Mouse (Mus musculus) thymus, postnatal 36 days (tissue): ENCODE data around the gene Glipr1.
A peak's percentile ranks its signal among the peaks of the same experiment; 100 is the strongest.
"Not testable (repeated sequence)": the region's sequence is repeated elsewhere in the genome, so short reads cannot be mapped to it uniquely, and the experiment has no call there.

Experiments used
- DNase-seq, 2 experiments: peaks; one replicate each; pipeline ENCODE4 v3.0.0; 2022; ENCODE audit warnings: mixed read lengths in 2 of 2

Glipr1 gene

DNA sequence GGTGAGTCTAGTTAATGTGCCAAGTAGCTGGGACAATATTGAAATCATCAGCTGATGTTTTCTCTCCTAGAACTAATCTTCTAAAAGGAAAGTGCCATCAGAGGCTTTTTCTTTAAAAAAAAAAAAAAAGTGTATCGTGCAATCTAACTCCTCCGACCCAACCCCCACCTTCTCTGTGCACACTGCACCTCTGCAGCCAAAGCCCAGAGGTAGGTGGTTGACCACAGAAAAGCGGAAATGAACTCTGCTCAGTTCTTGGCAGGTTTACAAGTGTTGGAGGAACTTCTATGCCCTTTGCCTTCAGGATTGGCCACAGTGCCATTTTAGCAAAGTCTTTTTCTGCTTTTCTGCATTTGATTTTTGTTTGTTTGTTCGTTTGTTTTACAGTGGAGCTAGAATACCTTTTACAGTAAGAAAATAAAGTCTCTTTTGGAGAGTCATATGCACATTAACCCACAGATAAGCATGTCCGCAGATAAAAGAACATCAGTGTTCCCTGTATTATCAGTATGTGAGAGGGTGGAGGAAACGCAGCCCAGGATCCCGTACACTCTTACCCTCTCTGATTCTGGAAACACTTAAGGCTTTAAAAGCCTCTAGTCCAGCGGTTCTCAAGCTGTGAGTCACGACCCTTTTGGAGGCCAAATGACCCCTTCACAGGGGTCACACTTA, at the start of gene Glipr1:
Gene Glipr1, minus strand, starts transcription at position 88 of the 672 bp plus-strand sequence.
- peak; percentile 47 to 59 for DNase-seq

DNA sequence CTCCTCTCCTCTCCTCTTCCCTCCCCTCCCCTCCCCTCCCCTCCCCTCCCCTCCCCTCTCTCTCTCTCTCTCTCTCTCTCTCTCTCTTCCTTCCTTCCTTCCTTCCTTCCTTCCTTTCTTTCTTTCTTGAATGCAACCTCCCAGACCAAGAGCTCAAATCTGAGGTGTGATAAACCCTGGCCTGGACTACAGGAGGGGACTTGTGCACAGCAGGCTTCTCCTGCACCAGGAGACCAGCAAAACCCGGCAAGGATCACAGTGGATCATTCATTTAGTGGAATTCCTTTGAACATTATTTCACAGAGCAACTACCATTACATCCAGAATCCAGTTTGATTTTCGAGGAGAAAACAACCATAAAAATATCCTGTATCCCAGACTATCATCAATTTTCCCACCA, 49.5 kb upstream of the Glipr1 start:
- peak in 1 of 2 experiments; percentile 4 for DNase-seq

DNA sequence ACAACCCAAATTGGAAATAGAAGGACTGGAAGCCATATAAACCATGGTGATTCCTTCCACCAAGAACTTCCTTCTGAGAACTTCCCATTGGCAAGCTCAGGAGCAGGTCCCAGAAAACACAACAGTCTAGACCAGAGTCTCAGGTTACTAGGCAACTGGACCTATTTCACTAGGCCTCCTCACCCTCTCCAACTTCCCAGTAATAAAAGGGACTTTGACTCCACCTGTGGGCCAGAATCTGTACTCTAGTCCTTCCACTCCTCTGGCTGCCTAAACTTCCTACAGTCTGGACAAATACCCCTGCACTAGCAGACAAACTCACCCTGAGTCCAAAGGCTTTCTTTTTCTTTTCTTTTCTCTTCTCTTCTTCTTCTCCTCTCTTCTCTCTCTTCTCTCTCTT, 48.8 kb upstream of the Glipr1 start:
- DNase-seq, result no peak

DNA sequence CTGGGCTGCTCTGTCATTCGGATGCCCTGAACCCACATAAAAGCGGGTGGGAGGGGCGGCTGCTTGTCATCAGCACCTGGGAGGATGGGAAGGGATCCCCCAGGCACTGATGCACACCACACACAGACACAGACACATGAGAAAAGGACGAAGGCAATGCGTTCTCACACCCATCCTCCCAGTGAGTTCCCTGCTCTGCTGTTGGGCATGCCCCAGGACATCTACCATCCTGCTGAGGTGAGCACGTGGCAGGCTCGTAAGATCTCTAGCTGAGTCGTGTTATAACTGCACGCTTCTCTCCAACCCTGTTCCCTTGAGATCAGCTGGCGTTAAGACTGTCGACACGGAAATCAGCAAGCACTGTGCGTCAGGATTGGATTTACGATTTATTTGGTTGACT, 41.9 kb upstream of the Glipr1 start:
- DNase-seq, result peak in 1 of 2 experiments; percentile 14

DNA sequence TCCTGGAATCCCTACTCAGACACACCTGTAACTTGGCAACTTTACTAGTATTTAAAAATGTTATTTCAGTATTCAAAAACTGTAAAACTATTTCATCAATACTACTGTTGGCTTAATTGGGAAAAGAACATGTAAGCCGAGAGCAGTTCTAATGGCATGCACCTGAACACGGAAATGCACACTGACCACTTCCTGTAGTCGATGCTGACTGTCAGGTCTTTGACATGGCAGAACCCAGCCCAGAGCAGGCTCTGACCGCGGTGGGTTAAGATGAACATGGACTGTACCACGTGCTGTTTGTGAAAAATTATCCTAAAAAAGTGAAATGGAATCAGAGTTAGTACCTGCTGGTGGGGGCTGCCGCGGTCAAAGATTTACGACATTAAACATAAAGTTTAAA, 41.1 kb upstream of the Glipr1 start:
- DNase-seq, result not testable (repeated sequence)

DNA sequence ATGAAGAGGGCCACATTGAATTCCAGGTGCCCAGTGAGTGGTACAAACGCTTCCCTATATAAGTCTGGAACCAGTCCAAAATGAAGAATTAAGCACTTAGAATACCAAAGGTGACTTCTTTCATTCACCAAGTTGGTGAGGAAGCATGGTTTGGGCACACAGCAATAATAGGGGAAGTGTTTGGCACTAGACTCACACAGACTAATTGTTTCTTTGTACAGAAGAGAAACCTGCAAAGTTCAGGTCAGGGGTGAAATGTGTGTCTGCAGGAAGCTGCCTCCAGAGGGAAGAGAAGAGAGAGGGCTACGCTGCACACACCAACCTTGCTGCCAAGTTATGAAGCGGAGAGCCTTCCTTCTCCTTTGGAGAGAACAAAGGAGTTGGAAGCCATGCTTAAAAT, 26.3 kb upstream of the Glipr1 start:
- DNase-seq, result not testable (repeated sequence)

DNA sequence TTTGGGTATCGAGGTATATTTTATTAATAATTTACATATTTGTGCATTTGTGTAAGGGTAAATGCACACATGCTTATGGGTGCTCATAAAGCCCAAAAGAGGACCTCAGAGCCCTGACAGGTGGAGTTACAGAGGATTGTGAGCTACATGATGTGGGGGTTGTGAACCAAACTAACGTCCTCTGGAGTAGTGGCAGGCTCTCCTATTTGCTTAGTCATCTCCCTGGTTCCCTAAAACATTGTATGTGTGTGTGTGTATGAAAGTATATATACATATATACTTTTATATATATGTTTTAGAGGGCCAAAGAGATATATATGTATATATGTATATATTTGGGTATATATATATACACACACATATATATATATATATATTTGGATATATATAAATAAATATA, 21.2 kb upstream of the Glipr1 start:
- DNase-seq, result no peak

DNA sequence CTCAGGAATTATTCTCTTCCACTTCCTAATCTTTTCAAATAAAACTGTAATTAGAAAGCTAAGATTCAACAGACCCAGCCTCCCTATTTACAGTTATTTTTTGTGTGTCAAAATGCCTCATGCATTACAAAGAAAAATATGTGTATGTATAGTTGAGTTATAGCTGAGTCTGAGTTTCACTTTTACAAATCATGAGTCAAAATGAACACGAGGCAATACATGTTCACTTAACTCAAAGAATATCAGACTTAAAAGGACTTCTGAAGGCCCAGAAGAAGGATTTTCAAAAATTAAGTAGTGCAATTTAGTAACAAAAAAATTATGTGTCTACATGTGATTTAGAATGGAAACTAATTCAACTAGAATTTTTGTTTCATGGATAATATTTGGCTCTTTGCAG, 7.1 kb upstream of the Glipr1 start:
- not testable (repeated sequence) for DNase-seq

DNA sequence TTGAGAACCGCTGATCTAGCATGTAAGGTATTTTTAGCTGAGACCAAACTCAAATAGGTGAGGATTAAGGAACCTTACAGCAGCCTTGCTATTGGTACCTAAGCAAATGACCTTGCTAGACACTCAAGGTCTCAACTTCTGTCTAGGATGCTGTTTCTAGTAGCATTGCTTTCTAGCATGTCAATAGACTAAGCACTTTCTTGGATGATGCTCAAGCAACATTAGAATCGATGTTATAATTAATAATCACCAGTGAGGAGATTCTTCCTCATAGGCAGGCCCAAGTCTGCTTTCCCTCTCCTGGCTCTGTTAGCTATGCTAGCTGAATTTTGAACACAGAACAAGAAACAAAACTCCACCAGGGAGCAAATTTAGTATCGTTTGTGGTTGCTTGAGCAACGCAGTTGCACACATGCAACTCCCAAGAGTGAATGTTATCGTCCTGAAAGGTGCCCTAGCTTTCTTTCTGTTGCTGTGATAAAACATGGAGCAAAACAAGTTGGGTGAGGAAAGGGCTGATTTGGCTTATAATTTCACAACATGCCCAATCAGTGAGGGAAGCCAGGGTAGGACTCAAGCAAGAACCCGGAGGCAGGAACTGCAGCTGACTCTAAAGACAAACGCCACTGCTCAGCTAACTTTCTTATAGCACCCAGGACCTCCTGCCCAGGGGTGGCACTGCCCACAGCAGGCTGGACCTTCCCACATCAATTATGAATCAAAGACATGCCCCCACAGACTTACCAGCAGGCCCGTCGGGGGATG, 493 bp downstream of the Glipr1 start:
- DNase-seq, result no peak

DNA sequence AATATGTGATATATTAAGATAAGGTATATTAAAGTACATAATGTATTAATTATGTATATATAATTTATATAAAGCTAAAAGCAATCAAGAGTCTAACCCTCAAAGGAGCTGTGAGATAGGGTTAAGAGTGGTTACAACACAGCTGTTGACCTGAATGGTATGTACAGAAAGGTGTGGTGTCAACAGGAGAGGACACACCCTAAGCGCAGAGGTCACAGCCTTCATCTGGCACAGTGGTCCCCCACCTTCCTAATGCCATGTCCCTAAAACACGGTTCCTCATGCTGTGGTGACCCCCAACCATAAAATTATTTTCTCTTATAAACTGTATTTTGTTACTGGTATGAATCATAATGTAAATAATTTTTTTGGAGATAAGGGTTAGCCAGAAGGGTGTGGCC, 1.1 kb downstream of the Glipr1 start:
- DNase-seq, result no peak

DNA sequence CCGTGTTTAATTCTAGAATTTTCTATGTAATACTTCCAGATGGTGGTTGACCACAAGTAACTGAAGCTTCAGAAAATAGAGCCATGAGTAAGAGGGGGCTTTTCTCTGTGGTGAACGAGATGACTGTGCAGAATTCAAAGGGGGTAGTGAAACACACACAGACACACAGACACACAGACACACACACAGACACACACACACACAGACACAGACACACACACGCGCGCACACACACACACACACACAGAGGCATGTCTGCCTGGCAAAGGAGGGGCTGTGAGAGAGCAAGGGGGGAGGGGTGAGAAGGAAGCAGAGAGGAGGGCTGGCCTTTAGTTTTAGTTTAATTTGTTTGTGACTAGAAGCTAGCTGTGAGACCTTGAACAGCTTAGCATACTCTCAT, 1.9 kb downstream of the Glipr1 start:
- DNase-seq, result no peak

DNA sequence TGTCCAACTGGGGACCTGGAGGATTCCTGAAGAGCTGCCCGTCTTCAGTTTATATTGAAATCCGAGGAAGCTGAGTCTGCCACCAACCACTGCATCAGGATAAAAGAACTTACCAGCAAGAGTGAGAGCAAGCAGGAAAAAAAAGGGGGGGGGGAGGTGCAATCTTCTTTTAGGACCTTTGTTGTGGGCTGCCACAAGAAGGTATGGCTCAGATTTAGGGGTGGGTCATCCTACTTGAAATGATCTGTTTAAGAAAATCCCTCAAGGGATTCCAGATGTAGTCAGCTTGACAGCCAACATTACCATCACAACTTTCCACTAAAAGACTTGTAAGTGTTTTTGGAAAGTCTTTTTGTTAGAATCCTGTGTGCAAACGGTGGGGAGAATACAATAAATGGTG, 2.7 kb downstream of the Glipr1 start:
- DNase-seq, result no peak

DNA sequence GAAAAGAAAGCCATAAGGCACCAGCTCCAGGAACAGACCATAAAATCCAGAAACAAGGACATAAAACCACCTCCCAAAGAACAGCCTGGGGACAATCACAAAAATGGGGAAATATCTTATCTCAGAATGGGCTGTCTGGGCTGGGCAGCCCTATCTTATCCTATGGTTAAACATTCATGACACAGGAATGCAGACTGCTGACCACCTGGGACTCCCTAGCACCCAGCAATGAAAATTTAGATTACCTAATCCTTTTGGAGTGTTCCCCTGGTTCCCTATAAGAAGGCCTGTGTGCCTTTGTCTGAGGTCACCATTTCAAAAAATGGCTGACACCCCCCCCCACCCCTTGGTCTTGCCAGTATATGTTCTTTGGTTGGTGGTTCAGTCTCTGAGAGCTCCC, 4.8 kb downstream of the Glipr1 start:
- no peak for DNase-seq

DNA sequence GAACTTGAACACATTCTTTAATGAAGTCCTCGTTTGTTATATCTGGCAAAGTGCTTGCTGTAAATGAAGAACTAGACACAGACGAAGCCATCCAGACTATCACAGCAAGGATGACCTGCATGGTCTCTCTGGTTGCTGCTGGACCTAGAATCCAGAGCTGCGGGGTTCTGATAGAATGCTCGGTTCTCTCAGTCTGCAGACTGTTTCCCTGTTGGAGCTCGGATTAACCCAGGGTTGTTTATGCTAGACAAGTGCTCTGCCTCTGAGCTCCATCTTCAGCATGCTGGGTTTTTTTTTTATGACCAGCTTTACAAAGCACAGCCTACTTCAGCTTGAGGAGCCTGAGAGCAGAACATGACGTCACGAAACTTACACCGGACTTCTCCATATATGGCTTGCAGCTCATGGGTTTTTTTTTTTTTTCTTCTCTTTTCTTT, 5.5 kb downstream of the Glipr1 start:
- peak in 1 of 2 experiments; percentile 20 for DNase-seq

DNA sequence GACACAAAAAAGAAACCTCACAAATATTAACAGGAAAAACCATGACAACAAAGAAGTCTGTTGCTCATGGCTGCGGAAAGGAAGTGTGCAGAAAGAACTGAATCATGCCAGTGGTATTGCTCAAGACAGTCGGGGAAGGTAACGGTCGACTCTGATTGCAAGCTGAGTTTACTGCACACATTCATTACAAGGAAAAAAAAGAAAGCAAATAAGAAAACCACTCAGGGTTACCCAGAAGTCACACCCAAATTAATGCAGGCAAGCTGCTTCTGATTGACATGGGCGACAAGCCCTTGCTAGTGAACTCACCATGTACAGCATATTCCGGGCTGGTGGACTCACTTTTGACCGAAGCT, 5.9 kb downstream of the Glipr1 start:
- no peak for DNase-seq

DNA sequence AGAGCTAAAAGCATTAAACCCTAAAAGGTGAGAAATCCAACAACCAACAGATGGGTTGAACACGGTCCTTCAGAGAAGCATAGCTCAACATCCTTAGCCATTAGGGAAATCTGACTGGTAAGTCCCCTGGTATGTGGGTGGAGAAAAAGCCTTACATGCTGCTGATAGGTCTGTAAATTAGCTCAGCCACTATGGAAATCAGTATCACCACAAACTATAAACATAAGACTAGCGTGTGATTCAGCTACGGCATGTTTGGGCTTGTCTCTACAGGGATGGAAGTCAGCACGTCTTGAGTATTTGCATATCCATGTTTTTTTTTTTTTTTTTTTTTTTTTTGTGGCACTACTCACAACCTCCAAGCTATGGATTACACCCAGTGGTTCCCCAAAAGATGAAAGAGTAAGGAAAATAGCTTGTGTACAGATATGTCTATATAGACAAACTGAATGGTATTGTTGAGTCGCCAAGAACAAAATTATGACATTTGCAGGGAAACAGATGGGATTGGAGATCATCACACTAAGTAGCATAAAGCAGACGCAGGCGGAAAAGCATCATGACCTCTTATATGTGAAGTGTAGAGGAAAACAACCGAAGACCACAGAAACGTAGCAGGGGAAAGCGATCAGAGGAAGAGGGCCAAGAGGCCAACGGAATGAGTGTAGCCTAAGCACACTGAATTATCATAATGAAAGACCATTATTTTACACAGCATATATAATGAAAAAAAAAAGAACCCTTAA, 6.5 kb downstream of the Glipr1 start:
- DNase-seq, result no peak

DNA sequence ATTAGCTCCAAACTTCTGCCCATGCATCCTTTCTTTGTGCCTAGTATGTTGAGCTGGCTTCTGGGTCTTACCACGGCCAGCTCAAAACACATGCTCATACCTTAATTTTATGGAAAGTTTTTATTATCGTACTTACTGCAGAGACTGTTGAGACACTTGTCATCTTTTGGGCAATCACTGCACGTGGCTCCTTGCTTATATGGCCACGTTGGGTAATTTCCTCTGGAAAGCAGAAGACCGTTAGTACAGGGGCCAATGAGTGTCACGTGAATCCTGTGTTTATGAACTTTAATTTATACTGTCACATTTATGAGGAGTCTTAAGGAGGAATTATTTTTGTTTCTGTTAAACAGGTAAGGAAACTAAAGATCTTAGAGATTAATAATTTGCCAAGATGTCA, 16.0 kb downstream of the Glipr1 start:
- no peak for DNase-seq

DNA sequence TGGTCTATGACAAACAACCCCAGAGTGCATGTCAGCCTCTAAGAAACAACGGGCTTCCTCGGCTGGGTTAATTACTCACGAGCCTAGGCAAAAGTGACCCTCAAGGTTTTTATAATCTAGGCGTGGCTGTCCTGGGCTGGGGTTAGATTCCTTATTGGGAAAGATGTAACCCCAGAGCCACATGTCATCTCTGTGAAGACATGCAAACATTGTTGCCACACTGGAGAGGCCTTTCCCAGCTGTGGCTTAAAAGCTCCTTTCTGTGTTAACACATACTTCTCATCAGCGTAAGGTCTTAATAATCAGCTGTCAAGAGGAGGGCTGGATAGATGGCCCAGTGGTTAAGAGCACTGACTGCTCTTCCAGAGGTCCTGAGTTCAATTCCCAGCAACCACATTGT, 19.4 kb downstream of the Glipr1 start:
- DNase-seq, result no peak

DNA sequence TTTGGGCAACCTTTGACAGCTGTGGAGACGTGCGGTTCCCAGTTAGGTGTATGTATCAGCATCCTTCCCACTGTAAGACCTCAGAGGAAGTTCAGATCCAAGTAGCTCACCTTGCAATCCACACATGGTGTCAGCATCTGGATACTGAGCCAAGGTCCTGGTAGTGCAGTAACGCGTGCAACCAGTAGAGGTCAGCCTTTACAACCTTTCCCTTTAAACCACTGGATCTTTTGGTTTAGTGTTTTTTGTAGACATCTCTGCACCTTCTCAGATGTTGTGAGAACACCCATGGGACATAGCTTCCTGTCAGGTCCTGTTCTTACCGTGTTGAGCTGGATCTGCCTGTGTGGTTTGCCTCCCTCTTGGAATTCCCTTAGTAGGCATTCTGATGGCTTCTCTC, 24.8 kb downstream of the Glipr1 start:
- peak; percentile 53 to 61 for DNase-seq

DNA sequence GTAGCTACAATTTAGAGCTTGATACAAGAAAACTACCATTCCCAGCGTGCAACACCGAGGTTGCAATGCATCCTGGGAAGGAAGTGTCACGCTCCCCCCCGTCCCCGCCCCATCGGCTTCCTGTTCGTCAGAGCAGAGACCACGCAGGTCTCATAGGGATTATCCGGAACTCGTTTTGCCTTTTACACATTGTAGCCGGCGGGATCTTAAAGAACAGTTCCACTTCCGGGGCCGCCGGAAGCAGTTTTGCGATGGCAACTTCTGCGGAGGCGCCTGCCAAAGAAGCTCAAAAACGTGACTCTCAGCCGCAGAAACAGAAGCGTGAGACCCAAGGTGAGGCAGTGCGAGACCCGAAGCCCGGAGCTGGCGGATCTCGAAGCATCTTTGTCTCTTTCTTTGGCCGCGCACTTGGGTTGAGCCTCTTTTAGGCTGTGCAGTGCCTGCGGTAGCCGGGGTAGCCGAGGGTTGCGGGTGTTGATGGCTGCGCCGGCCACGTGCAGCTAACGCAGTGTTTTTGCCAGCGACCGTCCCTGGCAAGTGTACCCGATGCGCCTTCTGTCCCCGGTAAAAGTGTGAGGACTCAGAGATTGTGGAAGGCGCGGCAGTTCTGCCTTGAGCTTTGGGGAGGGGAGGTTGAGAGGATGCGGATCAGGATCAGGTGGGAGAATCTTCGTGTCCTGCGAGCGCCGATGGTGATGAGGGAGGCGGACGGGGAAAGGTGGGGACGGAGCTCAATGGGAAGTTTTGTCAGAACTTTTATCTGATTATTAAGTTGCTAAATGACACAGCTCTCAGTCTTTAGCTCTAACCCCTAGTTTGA, 29.7 kb downstream of the Glipr1 start, which contains the start of gene Krr1:
Gene Krr1, plus strand, starts transcription at position 123 of the 820 bp plus-strand sequence.
- DNase-seq, result peak; percentile 85 to 86

DNA sequence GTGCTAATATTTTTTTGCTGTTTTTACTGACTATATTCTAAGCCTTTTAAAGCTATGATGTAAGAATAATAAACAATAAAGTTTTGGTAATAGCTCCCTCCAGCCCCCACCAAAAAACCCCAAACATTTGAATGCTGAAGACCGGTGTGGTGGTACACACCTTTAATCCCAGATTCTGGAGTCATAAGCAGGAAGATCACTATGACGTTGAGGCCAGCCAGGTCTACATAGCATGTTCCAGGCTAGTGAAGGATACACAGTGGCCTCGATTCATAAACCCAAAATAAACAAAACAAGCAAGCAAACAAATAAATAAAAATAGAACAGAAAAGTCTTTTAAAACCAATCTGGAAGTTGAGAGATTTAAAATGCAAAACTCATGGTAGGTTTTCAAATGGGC, 30.5 kb downstream of the Glipr1 start:
- no peak for DNase-seq

DNA sequence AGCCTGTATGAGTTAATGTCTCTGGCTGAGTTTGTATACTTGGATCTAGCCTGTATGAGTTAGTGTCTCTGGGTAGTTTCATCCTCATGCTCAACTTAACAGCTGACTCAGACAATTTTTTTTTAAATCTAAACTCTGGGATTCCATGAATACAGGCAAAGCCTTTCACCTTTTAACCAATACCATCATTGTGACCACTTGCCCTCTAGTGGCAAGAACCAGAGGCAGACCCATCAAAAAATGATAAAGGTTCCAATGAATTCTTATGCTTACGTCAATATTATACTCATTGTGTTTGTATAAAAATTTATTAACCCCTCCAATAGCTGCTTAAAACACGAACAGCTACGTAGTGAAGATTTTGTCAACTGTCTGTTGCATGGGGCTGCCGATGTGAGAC, 36.0 kb downstream of the Glipr1 start:
- no peak for DNase-seq

DNA sequence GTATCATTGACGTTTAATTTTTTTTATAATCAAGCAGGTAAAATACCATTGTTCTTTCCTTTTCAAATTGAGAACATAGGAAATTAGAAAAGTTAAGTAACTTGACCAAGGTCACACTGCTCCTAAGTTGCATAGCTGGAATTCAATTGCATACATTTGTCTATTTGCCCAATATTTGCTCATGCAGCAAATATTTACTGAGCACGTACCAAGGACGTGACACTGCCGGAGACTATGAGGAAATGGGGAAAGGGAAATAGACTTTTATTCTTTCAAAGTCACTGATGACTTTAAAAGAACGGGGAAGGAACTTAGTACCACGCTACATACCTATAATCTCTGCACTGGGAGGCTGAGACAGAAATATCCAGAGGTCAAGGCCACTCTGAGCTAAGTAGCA, 42.0 kb downstream of the Glipr1 start:
- DNase-seq, result no peak
